Mouse (Mus musculus) heart, embryonic 13.5 days (tissue): ENCODE measurements around the gene Car10. TPM values are rescaled to one million over a fixed set of nuclear protein-coding genes. Genes with fewer than 3 reads are reported as not detected.

Experiments used
- ATAC-seq: fragments of 200-750 bp; cut with Nextera tagmentation; 2 replicates; pipeline ENCODE4 v1.8.0; 2017; ENCODE audit warnings: moderate TSS enrichment; ENCODE audit not compliant: insufficient number of reproducible peaks, low FRiP score, low TSS enrichment; ENCODE audit errors: extremely low read depth
- H3K27ac ChIP-seq: fragments of 300-500 bp; sonication (generic); replicated peaks from 2 replicates; pipeline ENCODE4 v1.5.1; 2015; ENCODE audit warnings: moderate library complexity, mild to moderate bottlenecking, inconsistent platforms
- H3K27me3 ChIP-seq: fragments of 300-500 bp; sonication (generic); replicated peaks from 2 replicates; pipeline ENCODE4 v1.6.1; 2015; ENCODE audit warnings: mild to moderate bottlenecking, inconsistent platforms
- H3K36me3 ChIP-seq: fragments of 300-500 bp; sonication (generic); 2 replicates; pipeline ENCODE4 v1.6.1; 2015; ENCODE audit warnings: mild to moderate bottlenecking, inconsistent platforms
- H3K4me1 ChIP-seq: fragments of 300-500 bp; sonication (generic); 2 replicates; pipeline ENCODE4 v1.6.1; 2015; ENCODE audit warnings: inconsistent platforms
- H3K4me2 ChIP-seq: fragments of 300-500 bp; sonication (generic); 2 replicates; pipeline ENCODE4 v1.6.1; 2015; ENCODE audit warnings: inconsistent platforms, mild to moderate bottlenecking, moderate library complexity
- H3K4me3 ChIP-seq: fragments of 300-500 bp; sonication (generic); 2 replicates; pipeline ENCODE4 v1.5.1; 2015; ENCODE audit warnings: moderate library complexity, mild to moderate bottlenecking, inconsistent platforms
- H3K9ac ChIP-seq: fragments of 300-500 bp; sonication (generic); 2 replicates; pipeline ENCODE4 v1.6.1; 2015; ENCODE audit warnings: inconsistent platforms, mild to moderate bottlenecking, moderate library complexity
- H3K9me3 ChIP-seq: fragments of 300-500 bp; sonication (generic); 2 replicates; pipeline ENCODE4 v1.6.1; 2016; ENCODE audit warnings: inconsistent platforms
- WGBS: fragments of 180-500 bp; shearing (Covaris S2); methylation state at CpG from one replicate; pipeline ENCODE4 v1.1.7; 2015; ENCODE audit warnings: mixed read lengths; 5-methylcytosine and 5-hydroxymethylcytosine counted together
- polyA plus RNA-seq: library from polyadenylated mRNA; unstranded; fragments of >200 nt; fragmentation: Nextera tagmentation; extraction: Ambion mirVana; gene quantifications from 2 replicates; pipeline ENCODE4 v1.2.1, GENCODE M21; 2015

The Car10 gene
- polyA plus RNA-seq, 1 experiment from 2014 or later, result 0.15 TPM

GRCm38 (mm10) chr11:93594033-93594432 is 496.2 kb downstream of the Car10 start:
- WGBS, result 7% methylated on average over 2 of the region's 2 CpGs
- Histone ChIP-seq H3K27me3 (no peaks in the 10 kb centered on the region), H3K9me3 (0 out of 2 replicates have a peak, but pooled peaks cover 4% of the 10 kb centered on the region), H3K4me3 (no peak overlapping the region), H3K4me2 (no peak overlapping the region), H3K9ac (no peak overlapping the region), H3K27ac (no peak overlapping the region), H3K36me3 (no peaks in the 10 kb centered on the region), H3K4me1 (0 out of 2 replicates have a peak, but pooled peaks cover 4% of the 10 kb centered on the region)
- ATAC-seq, result no peak

DNA sequence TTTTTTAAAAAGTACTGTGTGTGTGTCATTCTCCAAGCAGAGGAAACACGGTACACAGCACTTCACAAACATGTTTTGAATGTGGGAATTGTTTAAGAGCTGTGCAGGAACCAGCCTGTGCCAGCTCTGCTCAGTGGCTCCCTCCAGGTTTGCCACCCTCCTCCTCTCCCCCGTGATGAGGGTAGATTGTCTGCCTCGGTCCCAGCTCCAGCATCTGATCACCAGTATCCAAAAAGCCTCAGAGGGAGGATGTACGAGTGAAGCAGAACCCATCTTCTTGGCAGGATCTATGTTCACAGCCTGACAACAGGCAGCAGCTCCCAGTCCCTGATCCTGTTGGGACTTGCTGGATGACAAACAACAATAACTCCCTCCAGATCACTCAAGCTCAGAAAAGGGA is 500.3 kb downstream of the Car10 start:
- Histone ChIP-seq H3K4me3 (no peak overlapping the region), H3K27ac (no peak overlapping the region), H3K4me2 (no peak overlapping the region), H3K9ac (no peak overlapping the region), H3K9me3 (no peaks in the 10 kb centered on the region), H3K27me3 (no peaks in the 10 kb centered on the region), H3K4me1 (0 out of 2 replicates have a peak, but pooled peaks cover 4% of the 10 kb centered on the region), H3K36me3 (no peaks in the 10 kb centered on the region)
- ATAC-seq, result no peak
- 47% methylated on average over 4 of the region's 4 CpGs for WGBS

GRCm38 (mm10) chr11:93599755-93600154 is 501.9 kb downstream of the Car10 start:
- ATAC-seq, result no peak
- Histone ChIP-seq H3K27me3 (no peaks in the 10 kb centered on the region), H3K36me3 (no peaks in the 10 kb centered on the region), H3K27ac (no peak overlapping the region), H3K4me2 (no peak overlapping the region), H3K4me1 (no peaks in the 10 kb centered on the region), H3K4me3 (no peak overlapping the region), H3K9me3 (no peaks in the 10 kb centered on the region), H3K9ac (no peak overlapping the region)
- WGBS, result 68% methylated on average over 3 of the region's 3 CpGs

DNA sequence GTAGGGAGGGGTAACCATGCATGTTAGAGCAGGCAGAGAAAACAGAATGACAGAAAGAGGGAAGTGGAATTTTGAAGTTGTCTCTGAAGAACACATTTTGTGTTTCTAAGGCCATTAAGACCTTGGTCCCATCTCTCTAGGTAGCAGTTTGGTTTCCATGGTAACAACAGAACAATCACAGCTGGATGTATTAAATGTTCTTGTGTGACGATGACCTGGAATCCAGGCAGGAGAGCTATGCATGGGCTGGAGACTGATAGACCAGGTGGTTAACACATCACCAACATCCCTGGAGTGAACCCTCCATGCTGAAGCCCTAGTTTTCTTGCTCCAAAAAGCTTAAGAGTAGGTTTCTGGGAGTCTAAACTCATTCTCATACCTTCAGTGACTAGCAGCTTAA is 505.7 kb downstream of the Car10 start:
- Histone ChIP-seq H3K36me3 (no peaks in the 10 kb centered on the region), H3K4me3 (no peak overlapping the region), H3K4me2 (no peak overlapping the region), H3K9me3 (no peaks in the 10 kb centered on the region), H3K9ac (no peak overlapping the region), H3K27me3 (peaks cover 9% of the 10 kb centered on the region; the same call in 1 of the 2 replicates), H3K27ac (no peak overlapping the region), H3K4me1 (no peaks in the 10 kb centered on the region)
- WGBS, result 81% methylated on average over 1 of the region's 1 CpGs
- no peak for ATAC-seq

GRCm38 (mm10) chr11:93607111-93607510 is 509.3 kb downstream of the Car10 start:
- no peaks in the 10 kb centered on the region for H3K36me3 ChIP-seq
- no peak overlapping the region for H3K9ac ChIP-seq
- peaks cover 9% of the 10 kb centered on the region; the same call in 1 of the 2 replicates for H3K27me3 ChIP-seq
- ATAC-seq, result no peak
- H3K27ac ChIP-seq, result no peak overlapping the region
- H3K4me2 ChIP-seq, result no peak overlapping the region
- H3K4me1 ChIP-seq, result no peaks in the 10 kb centered on the region
- 85% methylated on average over 1 of the region's 1 CpGs for WGBS
- H3K9me3 ChIP-seq, result no peaks in the 10 kb centered on the region
- no peak overlapping the region for H3K4me3 ChIP-seq

- H3K36me3 ChIP-seq, result no peaks in the 10 kb centered on the region
- H3K27ac ChIP-seq, result no peak overlapping the region
- no peaks in the 10 kb centered on the region for H3K4me1 ChIP-seq
- H3K27me3 ChIP-seq, result peaks cover 9% of the 10 kb centered on the region; the same call in 1 of the 2 replicates
- no peak for ATAC-seq
- H3K9me3 ChIP-seq, result no peaks in the 10 kb centered on the region
- no peak overlapping the region for H3K4me2 ChIP-seq
- H3K9ac ChIP-seq, result no peak overlapping the region
- H3K4me3 ChIP-seq, result no peak overlapping the region
- WGBS, result 51% methylated on average over 7 of the region's 7 CpGs
These were observed 510.9 kb downstream of the Car10 start for GRCm38 (mm10) chr11:93608716-93609115.

- whole genome bisulfite sequencing, result 72% methylated on average over 4 of the region's 4 CpGs
- H3K9ac ChIP-seq, result no peak overlapping the region
- no peak overlapping the region for H3K27ac ChIP-seq
- H3K4me3 ChIP-seq, result no peak overlapping the region
- H3K4me2 ChIP-seq, result no peak overlapping the region
- no peak for ATAC-seq
- no peaks in the 10 kb centered on the region for H3K9me3 ChIP-seq
- H3K36me3 ChIP-seq, result no peaks in the 10 kb centered on the region
- H3K4me1 ChIP-seq, result no peaks in the 10 kb centered on the region
- peaks cover 9% of the 10 kb centered on the region; the same call in 1 of the 2 replicates for H3K27me3 ChIP-seq
These were observed 514.2 kb downstream of the Car10 start for GRCm38 (mm10) chr11:93612071-93612470.

- Histone ChIP-seq H3K27ac (no peak overlapping the region), H3K27me3 (no peaks in the 10 kb centered on the region), H3K9ac (no peak overlapping the region), H3K4me1 (no peaks in the 10 kb centered on the region), H3K9me3 (no peaks in the 10 kb centered on the region), H3K4me2 (no peak overlapping the region), H3K36me3 (no peaks in the 10 kb centered on the region), H3K4me3 (no peak overlapping the region)
- ATAC-seq, result no peak
These were observed 517.0 kb downstream of the Car10 start for GRCm38 (mm10) chr11:93614851-93615250.

DNA sequence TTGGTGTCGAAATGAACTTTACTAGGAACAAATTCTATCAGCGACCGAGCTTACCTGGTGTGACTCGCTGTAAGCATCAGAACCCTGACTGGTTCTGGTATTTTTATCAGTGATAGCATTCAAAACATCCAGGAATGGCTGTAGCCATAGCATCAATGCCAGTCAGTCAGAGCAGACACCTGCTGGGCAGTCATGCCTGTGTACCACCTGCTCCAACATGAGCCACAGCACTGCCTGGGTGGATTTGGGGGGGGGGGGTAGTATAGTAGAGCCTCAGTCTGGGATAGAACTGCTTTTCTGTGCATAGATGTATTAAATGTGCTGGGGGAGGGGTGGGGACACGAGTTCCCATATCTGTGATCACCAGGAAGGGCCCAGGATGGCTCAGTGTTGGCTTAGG is 525.8 kb downstream of the Car10 start:
- no peak overlapping the region for H3K27ac ChIP-seq
- H3K4me2 ChIP-seq, result no peak overlapping the region
- no peaks in the 10 kb centered on the region for H3K27me3 ChIP-seq
- H3K9ac ChIP-seq, result no peak overlapping the region
- no peaks in the 10 kb centered on the region for H3K4me1 ChIP-seq
- ATAC-seq, result no peak
- no peaks in the 10 kb centered on the region for H3K36me3 ChIP-seq
- WGBS, result 68% methylated on average over 5 of the region's 5 CpGs
- no peaks in the 10 kb centered on the region for H3K9me3 ChIP-seq
- H3K4me3 ChIP-seq, result no peak overlapping the region

GRCm38 (mm10) chr11:93639410-93639809 is 541.6 kb downstream of the Car10 start:
- no peak for ATAC-seq
- H3K9ac ChIP-seq, result no peak overlapping the region
- no peak overlapping the region for H3K4me3 ChIP-seq
- WGBS, result 44% methylated on average over 3 of the region's 3 CpGs
- H3K27ac ChIP-seq, result no peak overlapping the region
- no peak overlapping the region for H3K4me2 ChIP-seq
- no peaks in the 10 kb centered on the region for H3K9me3 ChIP-seq
- no peaks in the 10 kb centered on the region; the same call in 1 of the 2 replicates for H3K27me3 ChIP-seq
- H3K4me1 ChIP-seq, result peaks cover 16% of the 10 kb centered on the region
- no peaks in the 10 kb centered on the region for H3K36me3 ChIP-seq

GRCm38 (mm10) chr11:93640954-93641353 is 543.1 kb downstream of the Car10 start:
- no peak overlapping the region for H3K4me3 ChIP-seq
- no peak overlapping the region for H3K4me2 ChIP-seq
- H3K9me3 ChIP-seq, result no peaks in the 10 kb centered on the region
- 40% methylated on average over 5 of the region's 5 CpGs for WGBS
- H3K36me3 ChIP-seq, result no peaks in the 10 kb centered on the region
- no peaks in the 10 kb centered on the region; the same call in 1 of the 2 replicates for H3K27me3 ChIP-seq
- H3K9ac ChIP-seq, result no peak overlapping the region
- no peak for ATAC-seq
- no peak overlapping the region; the same call in 1 of the 2 replicates for H3K27ac ChIP-seq
- H3K4me1 ChIP-seq, result peaks cover 16% of the 10 kb centered on the region

DNA sequence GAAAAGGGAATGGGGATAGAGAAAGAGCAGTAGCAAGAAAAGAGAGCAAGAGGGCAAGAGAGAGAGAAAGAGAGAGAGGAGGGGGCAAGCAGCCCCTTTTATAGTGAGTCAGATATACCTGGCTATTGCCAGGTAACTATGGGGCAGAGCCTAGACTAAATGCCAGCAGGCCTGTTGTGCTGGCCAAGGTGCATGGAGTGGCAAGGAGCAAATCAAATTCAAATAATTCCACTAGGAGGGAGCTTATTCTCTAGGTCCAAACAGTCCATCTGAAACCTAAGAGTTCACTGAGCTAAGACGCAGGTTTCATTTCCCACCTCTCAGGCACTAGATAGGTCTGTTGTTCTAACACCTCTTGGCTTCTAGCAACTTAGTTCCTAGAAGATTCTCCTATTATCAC is 544.5 kb downstream of the Car10 start:
- no peaks in the 10 kb centered on the region; the same call in 1 of the 2 replicates for H3K27me3 ChIP-seq
- H3K4me1 ChIP-seq, result peaks cover 16% of the 10 kb centered on the region
- H3K36me3 ChIP-seq, result no peaks in the 10 kb centered on the region
- no peak overlapping the region for H3K27ac ChIP-seq
- no peak overlapping the region for H3K4me2 ChIP-seq
- no peak for ATAC-seq
- no peaks in the 10 kb centered on the region for H3K9me3 ChIP-seq
- no peak overlapping the region for H3K9ac ChIP-seq
- no peak overlapping the region for H3K4me3 ChIP-seq
- 81% methylated on average over 1 of the region's 1 CpGs for WGBS
